Mouse (Mus musculus): Measurements from ENCODE around the gene Lrpap1.

The Lrpap1 gene

GRCm38 (mm10) chr5:35120024-35120423, 14.5 kb upstream of the Lrpap1 start:
- DNase-seq: peak; percentile 81 to 82

GRCm38 (mm10) chr5:35118418-35118817, 12.9 kb upstream of the Lrpap1 start:
- DNase-seq: peak; percentile 62 to 72

DNA sequence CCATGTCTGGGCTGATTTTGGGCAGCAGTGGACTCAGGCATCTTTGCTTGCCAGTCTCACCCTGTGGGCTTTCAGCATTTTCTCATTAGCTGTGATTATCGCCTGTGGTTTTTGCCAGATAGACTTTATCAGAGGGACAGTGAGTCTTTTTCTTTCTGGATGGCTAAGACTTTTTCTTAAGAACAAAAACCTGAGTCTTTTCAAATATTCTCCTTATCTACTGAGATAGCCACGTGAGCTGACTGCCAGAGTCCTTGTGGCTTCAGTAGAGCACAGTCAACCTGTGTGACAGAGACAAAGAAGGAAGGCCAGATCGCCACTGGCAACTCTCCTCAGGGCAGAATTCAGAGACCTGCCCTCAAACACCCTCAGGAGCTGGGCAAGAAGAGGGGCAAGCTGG, 12.1 kb upstream of the Lrpap1 start:
- DNase-seq: no peak

DNA sequence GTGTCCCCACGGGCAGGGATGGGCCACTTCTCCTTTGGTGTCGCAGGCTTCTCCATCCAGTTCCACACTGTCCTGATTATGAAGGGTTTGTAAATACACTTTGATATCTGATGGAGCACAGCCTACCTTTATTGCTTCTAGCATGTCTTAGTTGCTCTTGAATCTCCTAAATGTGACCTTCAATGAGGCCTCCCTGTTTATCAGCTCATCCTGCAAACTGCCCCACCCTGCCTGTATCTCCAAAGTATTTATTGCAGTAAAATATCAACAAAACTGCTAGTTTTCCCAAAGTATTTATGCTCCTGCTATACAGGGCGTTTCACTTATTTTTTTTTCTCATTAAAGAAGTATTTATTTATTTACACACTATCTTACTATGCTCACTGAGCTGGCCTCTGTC, 10.4 kb upstream of the Lrpap1 start:
- no peak for DNase-seq

DNA sequence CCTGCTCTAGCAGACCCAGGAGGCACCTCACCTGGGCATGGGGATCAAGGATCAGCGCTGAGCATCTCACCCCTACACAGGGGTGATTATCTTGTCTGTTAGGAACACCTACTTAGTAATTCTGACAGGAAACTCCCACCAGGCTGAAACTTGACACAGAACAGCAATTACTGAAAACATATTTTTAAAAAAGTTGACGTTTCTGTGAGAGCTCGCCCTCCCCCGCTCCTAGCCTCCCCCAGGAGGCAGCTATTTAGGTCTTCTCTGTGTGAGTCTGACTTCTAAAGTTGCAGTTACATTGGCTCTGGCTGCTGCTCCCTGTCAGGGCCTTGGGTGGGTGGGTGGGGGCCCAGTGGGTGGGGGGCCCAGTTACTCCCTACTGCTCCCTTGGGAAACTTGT, 6.9 kb upstream of the Lrpap1 start:
- no peak for DNase-seq

GRCm38 (mm10) chr5:35105922-35106298, 344 bp upstream of the Lrpap1 start:
- DNase-seq: peak in 1 of 2 experiments; percentile 61

DNA sequence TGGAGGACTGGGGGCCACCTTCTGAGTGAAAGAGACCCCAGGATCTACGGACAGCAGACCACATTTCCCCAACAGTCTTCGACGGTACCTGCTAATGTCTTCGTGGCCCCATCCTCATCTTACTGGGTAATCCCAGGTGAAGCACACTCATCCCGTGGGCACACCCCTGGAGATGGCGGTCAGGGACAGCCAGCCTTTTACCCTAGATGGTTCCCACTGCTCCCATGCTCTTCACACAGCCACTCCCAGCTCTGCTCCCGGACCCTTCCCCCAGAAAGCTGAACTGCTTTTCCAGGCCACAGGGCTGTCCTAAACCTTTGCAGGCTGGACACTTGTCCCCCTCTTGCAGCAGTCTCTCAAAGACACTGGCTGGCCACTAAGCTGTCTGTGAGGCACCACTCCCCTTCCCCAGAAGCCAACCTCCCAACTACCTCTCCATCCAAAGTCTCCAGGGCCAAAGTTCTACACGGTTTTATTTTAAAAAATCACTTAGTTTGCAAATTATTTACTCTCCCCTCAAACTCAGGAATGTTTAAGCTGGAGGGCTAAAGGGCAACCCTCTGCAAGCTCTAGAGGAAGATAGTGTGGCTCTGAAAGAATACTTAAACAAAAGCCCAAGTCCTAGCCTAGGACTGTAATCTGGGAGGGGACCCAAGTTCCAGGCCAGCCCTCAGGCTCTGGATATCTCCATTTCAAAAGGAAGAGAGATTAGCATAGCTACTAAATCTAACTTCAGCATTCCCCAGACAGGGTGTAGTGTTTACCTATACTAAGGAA, 1.2 kb downstream of the Lrpap1 start:
- no peak for DNase-seq

- DNase-seq: no peak
Measured at GRCm38 (mm10) chr5:35103528-35103927, 2.0 kb downstream of the Lrpap1 start.

DNA sequence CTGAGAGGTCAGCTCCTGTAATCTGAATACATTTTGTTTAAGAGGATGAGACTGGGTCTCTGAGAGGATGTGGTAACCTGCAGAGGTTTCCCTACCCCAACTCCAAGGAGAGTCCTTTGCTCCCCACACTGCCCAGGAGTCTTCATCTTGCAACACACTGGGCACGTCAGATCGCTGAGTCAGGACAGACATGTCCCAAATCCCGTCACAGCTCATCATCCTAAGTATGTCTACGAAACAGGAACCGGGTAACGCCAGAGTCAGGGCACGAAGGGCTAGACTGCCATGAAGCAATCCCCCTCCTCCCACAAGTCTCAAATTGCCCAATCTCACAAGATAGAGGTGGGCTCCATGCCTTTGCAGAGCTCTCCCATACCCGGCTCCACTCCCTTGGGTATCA, 2.5 kb downstream of the Lrpap1 start:
- no peak for DNase-seq

- no peak for DNase-seq
Measured at GRCm38 (mm10) chr5:35091636-35092035, 13.9 kb downstream of the Lrpap1 start.

GRCm38 (mm10) chr5:35089614-35089963, 16.0 kb downstream of the Lrpap1 start:
- no peak for DNase-seq

DNA sequence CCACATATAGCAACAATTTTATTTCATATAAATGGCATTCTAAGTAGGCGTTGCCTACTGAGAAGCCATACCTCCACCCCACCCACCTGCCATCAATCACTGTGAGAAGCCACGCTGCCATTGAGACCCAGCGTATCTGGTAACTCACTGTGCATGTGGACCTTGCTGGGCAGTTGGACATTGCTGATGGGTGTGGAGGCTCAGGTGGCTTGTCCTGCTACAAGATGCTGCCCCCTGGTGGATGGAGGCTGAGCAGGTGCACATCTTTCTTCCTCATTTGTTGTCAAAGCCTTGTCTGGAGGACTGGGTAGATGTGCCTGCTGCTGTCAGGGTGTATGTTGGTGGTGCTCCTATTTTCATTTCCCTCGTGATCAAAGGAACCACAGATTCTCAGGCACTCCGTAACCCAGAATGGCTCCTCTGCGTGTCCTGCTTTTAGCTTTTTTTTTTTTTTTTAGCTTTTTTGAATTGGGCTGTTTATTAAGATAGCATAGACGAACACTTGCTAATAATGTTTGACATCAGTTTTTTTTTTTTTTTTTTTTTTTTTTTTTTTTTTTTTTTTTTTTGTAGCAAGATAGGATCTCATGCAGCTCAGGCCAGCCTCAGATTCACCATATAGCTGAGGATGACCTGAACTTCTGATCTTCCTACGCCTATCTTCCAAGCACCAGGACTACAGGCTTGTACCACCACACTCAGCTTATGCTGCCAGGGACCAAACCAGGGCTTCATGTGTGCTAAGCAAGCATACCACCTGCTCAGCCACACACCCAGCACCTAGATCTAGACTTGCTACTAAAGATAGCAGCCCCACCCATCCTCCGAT, 16.6 kb downstream of the Lrpap1 start:
- DNase-seq: peak; percentile 70 to 83

- DNase-seq: no peak
Measured at GRCm38 (mm10) chr5:35084913-35085312, 20.7 kb downstream of the Lrpap1 start.

- peak; percentile 56 to 59 for DNase-seq
Measured at GRCm38 (mm10) chr5:35079101-35079500, 26.5 kb downstream of the Lrpap1 start.

- DNase-seq: peak in 1 of 2 experiments; percentile 34
Measured at GRCm38 (mm10) chr5:35076369-35076768, 29.2 kb downstream of the Lrpap1 start.

DNA sequence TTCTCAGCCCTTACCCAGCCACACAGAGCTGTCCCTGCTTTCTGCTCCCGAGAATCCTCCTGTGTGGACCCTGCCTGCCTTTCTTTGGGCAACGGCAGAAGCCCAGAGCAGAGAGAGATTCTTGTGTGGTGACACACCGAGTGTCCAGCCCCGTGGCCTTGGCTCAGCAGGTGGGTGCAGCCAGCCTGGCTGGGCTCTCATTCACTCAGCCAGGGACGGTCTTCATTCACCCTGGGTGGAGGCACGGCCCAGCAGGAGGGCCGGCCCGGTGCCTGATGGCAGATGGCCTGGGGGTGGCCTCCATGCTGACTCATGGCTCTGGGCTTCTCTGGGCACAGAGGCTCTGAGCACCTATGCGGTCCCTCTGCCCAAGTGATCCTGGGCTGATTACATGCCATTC, 31.6 kb downstream of the Lrpap1 start:
- DNase-seq: peak; percentile 72 to 79

DNA sequence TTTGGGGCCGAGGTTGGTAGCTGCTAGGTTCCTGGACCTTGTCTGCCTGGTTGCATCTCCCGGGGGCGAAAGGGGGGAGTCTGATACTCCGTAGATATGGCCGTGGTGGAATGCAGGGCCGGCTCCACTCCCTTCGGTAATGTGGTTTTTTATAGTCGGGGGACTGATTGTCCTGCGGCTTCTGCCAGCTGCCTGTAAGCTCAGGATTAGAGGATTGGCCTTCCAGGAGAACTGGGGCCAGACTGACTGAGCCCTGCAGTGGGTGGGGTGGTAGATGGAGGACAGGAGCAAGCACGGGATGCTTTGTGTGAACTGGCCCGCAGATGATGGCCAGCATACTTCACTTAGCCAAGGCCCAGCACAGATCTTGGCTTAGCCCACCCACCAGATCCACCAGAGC, 32.3 kb downstream of the Lrpap1 start:
- no peak for DNase-seq

GRCm38 (mm10) chr5:35071855-35072254, 33.7 kb downstream of the Lrpap1 start:
- DNase-seq: no peak

DNA sequence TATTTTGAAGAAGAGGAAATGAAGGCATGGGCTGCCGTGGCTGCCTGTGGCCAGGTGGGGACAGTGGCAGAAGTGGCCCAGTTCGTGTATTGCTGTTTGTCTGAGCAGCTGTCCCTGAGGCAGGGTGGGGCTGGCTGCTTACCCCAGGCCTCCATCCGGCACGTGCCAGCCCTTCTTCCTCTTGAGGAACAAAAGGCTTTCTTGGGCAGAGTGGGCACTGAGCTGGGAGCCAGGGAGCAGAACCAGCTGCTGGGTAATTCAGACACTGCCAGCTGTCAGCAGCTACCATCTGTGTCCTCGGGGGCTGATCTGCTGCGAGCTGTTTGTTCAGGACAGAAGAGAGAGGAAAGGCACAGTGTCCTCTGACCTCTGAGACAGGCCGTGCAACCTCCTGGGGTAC, 34.6 kb downstream of the Lrpap1 start:
- DNase-seq: no peak

GRCm38 (mm10) chr5:35070314-35070713, 35.3 kb downstream of the Lrpap1 start:
- no peak for DNase-seq

- DNase-seq: no peak
Measured at GRCm38 (mm10) chr5:35069841-35070240, 35.7 kb downstream of the Lrpap1 start.

GRCm38 (mm10) chr5:35060098-35060497, 45.5 kb downstream of the Lrpap1 start:
- DNase-seq: no peak

DNA sequence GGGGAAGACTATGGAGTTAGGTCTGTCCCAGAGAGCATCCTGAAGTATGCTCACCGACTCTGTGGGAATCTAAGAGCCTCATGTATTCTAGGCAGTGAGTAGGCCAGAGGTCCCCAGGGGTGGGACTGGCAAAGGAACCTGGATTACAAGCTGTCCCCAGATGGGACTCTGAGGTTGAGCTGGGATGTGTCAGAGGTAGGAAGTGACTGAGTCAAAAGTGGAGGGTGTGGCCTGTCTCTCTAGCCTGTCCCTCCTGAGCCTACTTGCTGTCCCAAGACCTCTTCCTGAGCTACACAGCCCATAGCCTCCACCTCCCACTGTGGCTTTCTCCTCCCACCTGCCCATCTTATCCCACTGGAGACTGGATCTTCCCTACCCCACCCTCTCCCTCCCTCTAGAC, 47.4 kb downstream of the Lrpap1 start:
- no peak for DNase-seq

GRCm38 (mm10) chr5:35057582-35057981, 48.0 kb downstream of the Lrpap1 start:
- peak in 1 of 2 experiments; percentile 28 for DNase-seq

Measured in cerebellum, postnatal 25 days (tissue).